Mouse (Mus musculus): Measurements from ENCODE around the gene Cnot6. TPM values are rescaled to one million over a fixed set of nuclear protein-coding genes. Genes with fewer than 3 reads are reported as not detected.

Cnot6 gene
- polyA plus RNA-seq, 1 experiment from 2014 or later = 36.0 TPM

- H3K27me3 ChIP-seq (replicated peaks; ENCODE audit: insufficient read depth, low read length) = no peaks in the 10 kb centered on the region
- H3K9me3 ChIP-seq (ENCODE audit: low read length) = no peaks in the 10 kb centered on the region
- no peak overlapping the region for H3K27ac ChIP-seq (ENCODE audit: low read length)
- DNase-seq (ENCODE audit: low spot score) = no peak
- no peak for ATAC-seq
- H3K4me2 ChIP-seq (replicated peaks; ENCODE audit: low read depth, low read length) = no peak overlapping the region
- no peak overlapping the region for H3K9ac ChIP-seq (replicated peaks; ENCODE audit: low read depth)
- no peaks in the 10 kb centered on the region for H3K4me1 ChIP-seq (ENCODE audit: insufficient read depth, low read depth, low read length)
- no peak overlapping the region for H3K4me3 ChIP-seq (ENCODE audit: low read depth, low read length)
- TF ChIP-seq EP300 (IDR thresholded peaks at IDR 0.05) (no peak), CTCF (IDR thresholded peaks at IDR 0.05) (no peak)
- no peaks in the 10 kb centered on the region for H3K36me3 ChIP-seq (ENCODE audit: insufficient read depth, low read length)
These were observed 32.5 kb upstream of the Cnot6 start for GRCm38 (mm10) chr11:49744981-49745380.

GRCm38 (mm10) chr11:49743634-49744033, 31.1 kb upstream of the Cnot6 start:
- peak; percentile 34 for DNase-seq (ENCODE audit: low spot score)
- no peaks in the 10 kb centered on the region for H3K9me3 ChIP-seq (ENCODE audit: low read length)
- H3K9ac ChIP-seq (replicated peaks; ENCODE audit: low read depth) = no peak overlapping the region
- H3K4me3 ChIP-seq (ENCODE audit: low read depth, low read length) = no peak overlapping the region
- no peak overlapping the region for H3K4me2 ChIP-seq (replicated peaks; ENCODE audit: low read depth, low read length)
- no peak for ATAC-seq
- H3K27ac ChIP-seq (ENCODE audit: low read length) = no peak overlapping the region
- 79% methylated on average over 7 of the region's 7 CpGs for WGBS
- H3K4me1 ChIP-seq (ENCODE audit: insufficient read depth, low read depth, low read length) = no peaks in the 10 kb centered on the region
- no peak for TF ChIP-seq CTCF (IDR thresholded peaks at IDR 0.05)
- no peak for TF ChIP-seq EP300 (IDR thresholded peaks at IDR 0.05)
- no peaks in the 10 kb centered on the region for H3K27me3 ChIP-seq (replicated peaks; ENCODE audit: insufficient read depth, low read length)
- no peaks in the 10 kb centered on the region for H3K36me3 ChIP-seq (ENCODE audit: insufficient read depth, low read length)

GRCm38 (mm10) chr11:49742248-49742647, 29.7 kb upstream of the Cnot6 start:
- Histone ChIP-seq H3K27ac (ENCODE audit: low read length) (no peak overlapping the region), H3K4me1 (ENCODE audit: insufficient read depth, low read depth, low read length) (no peaks in the 10 kb centered on the region), H3K36me3 (ENCODE audit: insufficient read depth, low read length) (no peaks in the 10 kb centered on the region), H3K9ac (replicated peaks; ENCODE audit: low read depth) (no peak overlapping the region), H3K4me3 (ENCODE audit: low read depth, low read length) (no peak overlapping the region), H3K27me3 (replicated peaks; ENCODE audit: insufficient read depth, low read length) (no peaks in the 10 kb centered on the region), H3K4me2 (replicated peaks; ENCODE audit: low read depth, low read length) (no peak overlapping the region), H3K9me3 (ENCODE audit: low read length) (no peaks in the 10 kb centered on the region)
- DNase-seq (ENCODE audit: low spot score) (no peak), ATAC-seq (no peak)
- WGBS = 80% methylated on average over 8 of the region's 8 CpGs
- TF ChIP-seq CTCF (IDR thresholded peaks at IDR 0.05) (no peak), EP300 (IDR thresholded peaks at IDR 0.05) (no peak)

- TF ChIP-seq CTCF (IDR thresholded peaks at IDR 0.05) (no peak), EP300 (IDR thresholded peaks at IDR 0.05) (no peak)
- WGBS = 50% methylated on average over 3 of the region's 3 CpGs
- ATAC-seq (no peak; the same call in 1 of the 2 replicates), DNase-seq (ENCODE audit: low spot score) (no peak)
- no peak overlapping the region for H3K4me2 ChIP-seq (replicated peaks; ENCODE audit: low read depth, low read length)
- H3K4me1 ChIP-seq (ENCODE audit: insufficient read depth, low read depth, low read length) = no peaks in the 10 kb centered on the region
- H3K27me3 ChIP-seq (replicated peaks; ENCODE audit: insufficient read depth, low read length) = no peaks in the 10 kb centered on the region
- no peaks in the 10 kb centered on the region for H3K9me3 ChIP-seq (ENCODE audit: low read length)
- no peak overlapping the region for H3K4me3 ChIP-seq (ENCODE audit: low read depth, low read length)
- no peak overlapping the region for H3K27ac ChIP-seq (ENCODE audit: low read length)
- no peak overlapping the region for H3K9ac ChIP-seq (replicated peaks; ENCODE audit: low read depth)
- H3K36me3 ChIP-seq (ENCODE audit: insufficient read depth, low read length) = no peaks in the 10 kb centered on the region
These were observed 27.3 kb upstream of the Cnot6 start for GRCm38 (mm10) chr11:49739776-49740175.

GRCm38 (mm10) chr11:49738659-49739406, 26.3 kb upstream of the Cnot6 start:
- Histone ChIP-seq H3K36me3 (ENCODE audit: insufficient read depth, low read length) (no peaks in the 10 kb centered on the region), H3K27ac (ENCODE audit: low read length) (no peak overlapping the region), H3K9me3 (ENCODE audit: low read length) (no peaks in the 10 kb centered on the region), H3K4me1 (ENCODE audit: insufficient read depth, low read depth, low read length) (no peaks in the 10 kb centered on the region), H3K4me3 (ENCODE audit: low read depth, low read length) (no peak overlapping the region), H3K9ac (replicated peaks; ENCODE audit: low read depth) (no peak overlapping the region), H3K4me2 (replicated peaks; ENCODE audit: low read depth, low read length) (no peak overlapping the region), H3K27me3 (replicated peaks; ENCODE audit: insufficient read depth, low read length) (no peaks in the 10 kb centered on the region)
- TF ChIP-seq EP300 (IDR thresholded peaks at IDR 0.05) (no peak), CTCF (IDR thresholded peaks at IDR 0.05) (no peak)
- DNase-seq (ENCODE audit: low spot score) = no peak
- 74% methylated on average over 11 of the region's 11 CpGs for WGBS
- ATAC-seq = no peak

GRCm38 (mm10) chr11:49737625-49738024, 25.1 kb upstream of the Cnot6 start:
- H3K4me2 ChIP-seq (replicated peaks; ENCODE audit: low read depth, low read length) = no peak overlapping the region
- no peaks in the 10 kb centered on the region for H3K9me3 ChIP-seq (ENCODE audit: low read length)
- ATAC-seq = no peak; the same call in 1 of the 2 replicates
- WGBS = 17% methylated on average over 1 of the region's 1 CpGs
- H3K4me1 ChIP-seq (ENCODE audit: insufficient read depth, low read depth, low read length) = no peaks in the 10 kb centered on the region
- no peaks in the 10 kb centered on the region for H3K36me3 ChIP-seq (ENCODE audit: insufficient read depth, low read length)
- TF ChIP-seq CTCF (IDR thresholded peaks at IDR 0.05) = no peak
- no peak for TF ChIP-seq EP300 (IDR thresholded peaks at IDR 0.05)
- H3K4me3 ChIP-seq (ENCODE audit: low read depth, low read length) = no peak overlapping the region
- H3K27me3 ChIP-seq (replicated peaks; ENCODE audit: insufficient read depth, low read length) = no peaks in the 10 kb centered on the region
- peak; percentile 54 for DNase-seq (ENCODE audit: low spot score)
- no peak overlapping the region for H3K9ac ChIP-seq (replicated peaks; ENCODE audit: low read depth)
- H3K27ac ChIP-seq (ENCODE audit: low read length) = no peak overlapping the region
